Mouse (Mus musculus) olfactory bulb, adult 2 months (tissue): Measurements from ENCODE around the gene Wdr81.

Experiments used
- CTCF ChIP-seq: fragments of 200-500 bp; IDR thresholded peaks from 2 replicates; pipeline ENCODE4 v1.5.1; 2012; ENCODE audit warnings: low read depth, mild to moderate bottlenecking, low read length, moderate library complexity; ENCODE audit not compliant: insufficient read depth
- POLR2A ChIP-seq: fragments of 200-500 bp; IDR thresholded peaks from 2 replicates; pipeline ENCODE4 v1.6.1; 2012; ENCODE audit warnings: mild to moderate bottlenecking, low read depth, low read length, moderate library complexity; ENCODE audit not compliant: insufficient read depth

DNA sequence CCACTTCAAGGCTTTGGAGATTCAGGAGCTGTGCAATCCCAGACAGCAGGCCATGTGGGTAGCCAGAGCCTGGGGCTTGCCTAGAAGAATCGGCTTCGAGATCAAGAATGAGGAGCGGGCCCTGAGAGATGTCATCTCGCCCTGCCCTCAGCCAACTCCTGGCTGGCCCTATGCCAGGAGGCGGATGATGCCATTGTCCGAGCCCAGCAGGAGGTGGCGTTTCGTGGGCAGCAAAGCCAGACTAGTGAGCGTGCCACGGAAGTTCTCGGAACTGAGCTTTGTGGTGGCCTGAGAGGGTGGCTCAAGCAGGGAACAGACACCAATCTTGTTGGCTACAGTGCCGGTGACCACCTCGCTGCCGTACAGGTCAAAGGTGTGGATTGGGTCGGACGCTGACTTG lies 12.9 kb downstream of the Wdr81 start:
- no peak for TF ChIP-seq POLR2A
- no peak for TF ChIP-seq CTCF
